Mouse (Mus musculus) cerebral cortex, adult 2 months (tissue): Measurements from ENCODE around the gene Diaph3.

ENCODE experiments used
- WGBS: fragments of 180-500 bp; shearing (Covaris S2); methylation state at CpG from one replicate; pipeline ENCODE4 v1.1.7; 2018; 5-methylcytosine and 5-hydroxymethylcytosine counted together

The Diaph3 gene

DNA sequence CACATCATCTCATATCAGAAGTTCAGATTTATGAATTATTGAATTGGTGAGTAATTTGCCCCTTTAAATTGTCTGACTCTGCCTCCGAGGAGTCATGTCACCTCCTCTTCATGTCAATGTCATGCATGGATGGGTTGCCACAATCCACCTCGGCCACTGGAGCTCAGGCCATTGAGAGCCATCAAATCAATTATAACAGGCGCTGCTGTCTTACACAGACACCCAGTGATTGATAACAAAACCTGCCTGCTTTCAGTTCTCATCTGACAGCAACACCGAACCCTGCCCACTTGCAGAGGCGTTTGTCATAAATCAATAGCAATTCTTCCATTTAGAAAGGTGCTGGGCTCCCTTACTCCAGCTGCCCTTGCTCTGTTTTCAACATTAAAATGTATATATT is 402.1 kb downstream of the Diaph3 start:
- WGBS = 86% methylated on average over 5 of the region's 5 CpGs

GRCm38 (mm10) chr14:86736646-86737045 is 404.4 kb downstream of the Diaph3 start:
- WGBS = 98% methylated on average over 1 of the region's 1 CpGs

DNA sequence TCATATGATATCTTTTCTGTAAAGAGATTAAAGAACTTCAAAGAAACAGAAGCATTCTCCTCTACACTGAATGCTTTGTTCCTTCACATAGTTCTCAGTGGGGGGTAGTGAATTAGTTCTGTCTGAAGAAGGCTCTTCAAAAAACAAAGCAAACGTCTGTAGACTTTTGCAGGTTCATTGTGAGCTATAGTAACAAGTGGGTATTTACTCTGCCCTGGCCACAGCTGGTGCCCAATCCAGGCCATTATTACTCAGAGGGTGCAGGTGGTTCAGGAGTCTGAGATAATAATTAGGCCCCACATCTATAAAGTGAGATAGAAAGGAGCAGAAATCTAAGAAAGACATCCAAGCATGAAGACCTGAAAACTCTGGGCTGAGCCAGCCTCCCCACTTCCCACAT is 409.7 kb downstream of the Diaph3 start:
- 37% methylated on average over 1 of the region's 1 CpGs for whole genome bisulfite sequencing

GRCm38 (mm10) chr14:86729617-86730098 is 411.4 kb downstream of the Diaph3 start:
- whole genome bisulfite sequencing = 56% methylated on average over 4 of the region's 4 CpGs

DNA sequence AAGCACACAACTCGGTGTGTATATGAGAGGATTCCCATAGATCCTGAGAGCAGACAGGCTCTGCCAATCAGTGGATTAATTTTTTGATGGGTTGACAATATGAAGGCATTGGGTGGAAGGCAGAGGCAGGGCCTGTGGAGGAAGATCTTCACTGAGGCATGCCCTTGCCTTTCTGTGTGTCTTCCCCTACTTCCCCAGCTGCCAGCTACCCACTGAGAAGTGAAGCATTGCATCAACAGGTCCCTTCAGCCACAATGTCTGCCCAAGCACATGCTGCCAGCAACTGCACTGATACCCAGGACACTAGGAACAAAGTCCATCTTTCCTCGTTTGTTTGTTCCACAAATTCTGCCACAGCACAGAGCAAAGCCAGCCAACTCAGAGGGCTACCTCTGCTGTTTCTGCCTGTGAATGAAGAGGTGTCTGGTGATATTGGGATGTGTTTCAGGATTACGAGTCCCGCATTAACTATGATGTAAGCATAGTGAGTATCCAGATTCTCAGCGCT is 413.4 kb downstream of the Diaph3 start:
- WGBS = 92% methylated on average over 5 of the region's 5 CpGs

DNA sequence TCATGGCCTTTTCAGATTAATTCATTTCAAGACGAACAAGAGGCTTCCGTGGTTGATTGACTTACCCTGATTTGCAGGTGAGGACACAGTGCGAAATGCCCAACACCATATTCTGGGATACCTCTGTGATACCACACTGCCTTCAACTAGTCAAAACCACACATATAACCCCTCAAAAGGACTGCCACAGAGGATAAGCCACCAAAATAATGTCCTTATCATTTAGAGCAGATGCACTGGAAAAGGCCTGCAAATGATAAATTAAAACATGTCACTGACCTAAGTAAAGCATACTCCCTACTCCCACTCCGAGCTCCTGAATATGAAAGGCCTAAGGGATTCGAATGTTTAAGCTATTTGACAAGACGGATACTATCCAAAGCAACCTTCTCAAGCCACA is 419.3 kb downstream of the Diaph3 start:
- 95% methylated on average over 6 of the region's 6 CpGs for WGBS

DNA sequence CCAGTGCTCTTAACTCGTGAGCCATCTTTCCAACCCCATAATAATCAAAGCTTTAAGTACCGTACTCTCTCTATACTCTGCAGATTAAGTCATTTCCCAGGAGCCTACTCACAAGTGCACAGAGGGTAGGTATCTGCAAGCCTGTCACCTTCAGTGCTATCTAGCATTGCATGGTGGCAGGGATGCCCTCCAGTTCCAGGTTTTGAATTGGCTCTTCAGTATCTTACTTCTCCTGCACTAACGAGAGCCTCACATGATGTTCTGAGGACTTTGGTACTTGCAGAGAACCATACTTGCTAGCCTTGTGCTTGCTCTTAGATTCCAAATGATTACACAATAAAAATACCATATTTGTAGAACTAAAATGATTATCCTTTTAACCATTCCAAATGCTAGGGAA is 420.0 kb downstream of the Diaph3 start:
- 94% methylated on average over 3 of the region's 3 CpGs for WGBS

DNA sequence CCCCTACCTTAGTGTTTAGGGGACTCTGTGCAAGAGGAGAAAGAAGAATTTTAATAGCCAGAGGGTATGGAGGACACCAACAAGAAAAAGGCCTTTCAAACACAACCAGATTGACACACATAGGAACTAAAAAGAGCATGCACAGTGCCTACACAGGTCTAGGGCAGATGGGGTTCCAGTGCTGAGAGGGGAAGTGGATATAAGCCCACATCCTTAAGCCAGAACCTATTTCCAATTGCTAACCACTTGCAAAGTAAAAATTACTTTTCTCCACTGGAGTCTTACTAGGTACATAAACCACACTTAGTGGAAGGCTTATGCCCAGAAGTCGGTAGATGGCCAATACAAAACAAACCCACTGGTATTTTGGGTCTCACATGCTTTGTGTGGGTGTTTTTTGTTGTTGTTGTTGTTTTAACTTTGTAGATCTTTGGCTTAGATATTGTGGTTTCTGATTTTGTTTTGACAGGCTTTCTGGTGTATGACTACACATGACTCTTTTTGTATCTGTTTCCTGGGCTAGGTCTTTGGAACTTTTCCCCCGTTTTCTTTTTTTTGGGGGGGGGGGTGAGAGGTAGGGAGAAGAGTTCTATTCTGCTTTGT is 426.8 kb downstream of the Diaph3 start:
- 73% methylated on average over 2 of the region's 2 CpGs for WGBS

DNA sequence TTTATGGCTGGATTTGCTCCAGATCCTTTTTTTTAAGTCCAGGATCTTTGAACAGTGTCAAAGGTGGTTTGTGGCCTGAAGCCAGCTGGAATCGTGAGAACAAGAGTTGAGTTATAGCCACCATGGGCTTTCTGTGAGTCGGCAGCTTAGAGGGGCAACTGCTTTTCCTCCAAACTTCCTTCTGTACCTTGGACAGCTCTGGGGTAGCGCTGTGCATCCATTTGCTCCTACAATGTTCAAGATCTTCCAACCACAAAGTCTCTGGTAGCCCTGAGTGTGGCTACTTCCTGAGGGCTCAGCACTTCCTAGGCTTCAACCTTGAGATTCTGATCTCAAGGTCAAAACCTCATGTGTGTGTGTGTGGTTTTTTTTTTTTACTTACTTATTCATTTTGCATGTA is 437.0 kb downstream of the Diaph3 start:
- WGBS = 69% methylated on average over 3 of the region's 3 CpGs

DNA sequence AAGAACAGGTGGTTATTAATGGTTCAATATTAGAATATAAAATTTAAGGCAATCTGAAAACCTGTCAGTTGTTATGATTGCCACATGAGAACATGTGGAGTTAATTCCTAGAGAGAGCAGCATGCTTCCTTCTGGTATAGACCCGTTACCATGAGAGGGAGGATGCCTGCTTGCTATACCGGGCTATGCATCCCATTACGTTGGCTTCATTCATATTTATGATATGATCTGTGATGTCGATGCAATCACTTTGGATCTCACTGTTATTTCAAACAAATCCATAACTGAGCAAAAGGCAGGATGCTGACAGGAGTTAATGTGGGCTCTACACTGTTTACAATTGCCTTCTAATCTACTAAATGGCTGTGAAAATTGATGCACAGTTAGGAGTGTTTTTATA is 439.9 kb downstream of the Diaph3 start:
- WGBS = 65% methylated on average over 4 of the region's 4 CpGs

DNA sequence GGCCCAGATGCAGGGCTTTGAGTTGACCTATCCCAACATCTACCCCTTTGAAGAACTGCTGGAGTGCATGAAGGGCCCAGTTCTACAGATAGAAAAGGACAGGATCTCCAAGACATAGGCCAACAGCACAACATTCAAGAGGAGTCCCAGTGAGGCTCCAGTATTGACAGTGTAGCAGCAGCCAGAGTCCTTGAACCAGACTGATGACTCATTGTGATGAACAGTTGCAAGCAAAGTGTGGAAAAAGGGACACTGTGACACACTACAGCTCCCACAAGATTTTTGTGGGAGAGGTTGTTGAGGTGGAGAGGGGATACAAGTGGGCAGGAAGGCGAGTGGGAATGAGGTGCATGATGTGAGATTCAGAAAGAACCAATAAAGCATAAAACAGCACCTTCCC is 443.1 kb downstream of the Diaph3 start:
- WGBS = 77% methylated on average over 1 of the region's 1 CpGs

- WGBS = 93% methylated on average over 4 of the region's 4 CpGs
These were observed 448.3 kb downstream of the Diaph3 start for GRCm38 (mm10) chr14:86692714-86693113.

DNA sequence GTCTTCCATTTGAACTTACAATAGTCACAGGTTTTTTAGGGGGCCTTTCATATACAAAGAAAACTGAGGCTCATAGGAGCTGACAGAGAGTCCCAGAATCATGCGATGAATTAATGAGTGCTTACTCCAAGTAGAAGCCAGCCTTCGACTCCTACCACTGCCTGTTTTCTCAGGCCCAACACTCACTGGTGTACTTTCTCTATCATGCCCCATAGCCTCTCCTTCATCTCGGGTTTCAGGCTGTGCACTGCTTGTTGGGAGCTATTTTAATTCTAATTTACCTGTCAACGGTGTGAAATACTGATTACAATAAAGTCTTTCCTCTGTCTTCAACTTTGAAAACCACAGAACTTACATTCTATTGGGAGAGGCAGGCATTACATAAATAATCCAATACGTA is 449.7 kb downstream of the Diaph3 start:
- 81% methylated on average over 5 of the region's 5 CpGs for WGBS

GRCm38 (mm10) chr14:86684585-86685503 is 456.2 kb downstream of the Diaph3 start:
- WGBS = 51% methylated on average over 11 of the region's 11 CpGs

GRCm38 (mm10) chr14:86678992-86679391 is 462.0 kb downstream of the Diaph3 start:
- WGBS = 89% methylated on average over 3 of the region's 3 CpGs

DNA sequence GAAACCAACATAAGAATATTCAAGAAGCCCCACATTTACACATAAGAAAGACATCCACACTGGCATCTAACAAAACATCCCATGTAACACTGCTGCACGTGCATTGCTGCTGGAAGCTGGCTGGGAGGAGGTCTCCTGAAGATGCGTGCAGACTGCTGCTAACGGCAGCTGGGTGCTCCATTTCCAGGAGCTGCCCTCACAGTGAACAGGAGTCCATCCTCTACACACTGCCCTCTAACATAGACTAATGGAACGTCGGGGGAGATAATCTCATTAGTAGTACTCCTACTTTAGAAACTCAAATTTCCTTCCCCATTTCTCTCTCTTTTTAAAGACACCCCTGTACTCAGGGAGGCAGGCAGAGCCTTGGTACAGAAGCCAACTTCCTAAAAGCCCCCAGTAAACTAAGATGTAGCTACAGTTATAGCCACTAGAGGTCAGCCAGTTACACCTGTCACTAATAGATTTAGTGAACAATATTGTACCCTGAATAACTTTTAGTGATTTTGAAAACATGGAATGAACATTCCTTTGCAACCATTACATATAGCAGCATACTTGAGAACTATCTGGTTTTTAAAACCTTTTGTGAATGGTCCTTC is 462.8 kb downstream of the Diaph3 start:
- WGBS = 47% methylated on average over 5 of the region's 5 CpGs

- 33% methylated on average over 6 of the region's 6 CpGs for WGBS
These were observed 464.0 kb downstream of the Diaph3 start for GRCm38 (mm10) chr14:86677015-86677414.

GRCm38 (mm10) chr14:86675314-86675713 is 465.7 kb downstream of the Diaph3 start:
- 86% methylated on average over 8 of the region's 8 CpGs for WGBS

GRCm38 (mm10) chr14:86662846-86663245 is 478.2 kb downstream of the Diaph3 start:
- 78% methylated on average over 4 of the region's 4 CpGs for WGBS

GRCm38 (mm10) chr14:86660556-86660955 is 480.5 kb downstream of the Diaph3 start:
- WGBS = 52% methylated on average over 3 of the region's 3 CpGs

DNA sequence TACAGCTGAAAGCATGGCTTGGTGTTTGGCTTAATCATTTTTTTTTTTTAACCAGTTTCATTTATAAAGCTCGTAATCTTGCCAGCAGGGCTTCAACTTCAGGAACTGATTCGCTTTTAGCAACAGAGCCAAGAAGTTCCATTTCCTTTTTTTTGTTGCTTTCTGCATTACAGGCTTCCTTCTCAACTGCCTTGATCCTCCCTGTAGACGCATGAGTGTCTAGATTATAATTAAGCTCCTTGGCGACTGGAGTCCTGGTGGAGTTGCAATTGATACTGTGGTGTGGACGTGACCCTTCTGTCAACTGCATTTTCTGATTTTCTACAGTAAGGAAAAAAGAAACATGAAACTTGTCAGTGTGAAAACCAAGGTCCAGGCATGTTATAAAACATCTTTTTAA is 484.8 kb downstream of the Diaph3 start:
- WGBS = 44% methylated on average over 5 of the region's 5 CpGs

- 75% methylated on average over 7 of the region's 7 CpGs for WGBS
These were observed 494.4 kb downstream of the Diaph3 start for GRCm38 (mm10) chr14:86646499-86647120.
